In the genomic region with DNA sequence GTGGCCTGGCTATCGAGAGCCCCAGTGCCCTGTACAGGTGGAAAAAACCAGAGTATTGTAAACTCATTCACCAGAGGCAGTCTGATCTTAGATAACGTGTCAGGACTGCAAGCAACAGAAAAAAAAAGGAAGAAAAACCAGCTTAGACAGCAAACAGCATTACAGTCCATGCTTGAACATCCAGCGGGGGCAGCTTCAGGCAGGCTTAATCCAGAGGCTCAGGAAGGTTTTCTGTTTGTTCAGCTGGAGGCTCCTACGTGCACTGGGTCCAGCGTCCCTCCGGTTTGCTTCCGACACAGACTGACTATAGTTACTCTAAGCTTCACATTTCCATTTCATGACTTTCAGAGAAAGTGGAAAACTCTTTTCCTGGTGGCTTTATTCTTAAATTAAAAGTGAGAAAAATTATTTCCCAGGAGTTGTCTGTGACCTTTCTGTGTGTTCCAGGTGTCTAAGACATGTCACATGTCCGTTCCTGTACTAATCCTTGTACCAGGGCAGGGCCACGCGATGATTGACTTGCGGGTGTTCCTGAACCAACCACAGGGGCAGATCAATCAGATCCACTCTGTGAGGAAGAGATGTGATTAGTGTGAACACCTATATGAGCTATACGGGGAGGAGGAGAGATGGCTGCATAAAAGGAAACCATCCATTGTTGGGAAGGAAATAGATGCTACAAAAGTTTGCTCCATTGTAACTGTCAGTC, we compare ENCODE assay signal across 10 mouse cellular contexts.
A peak's percentile ranks its signal among the peaks of the same experiment; 100 is the strongest.
DNase-seq lines count a peak whose midpoint lies in the region; ATAC-seq lines count a peak whose summit lies in the region.
"Had no signal": no experiment of that assay in that cellular context is flagged by ENCODE, and none has a peak within 500 bp of the region (broad histone marks: within the 10 kb centered on the region; RNA-seq: fewer than 3 reads in every experiment).

No protein-coding gene starts in this region.

- 0 out of 2 replicates have a peak overlapping the region, but pooled peaks have one; percentile 11 for H3K9ac ChIP-seq in heart, embryonic 14.5 days (ENCODE audit: low read length)
- no peak overlapping the region for H3K9ac ChIP-seq in kidney, embryonic 14.5 days (ENCODE audit: low read depth, low read length)
- H3K9ac ChIP-seq in midbrain, embryonic 13.5 days (replicated peaks) = no peak overlapping the region
- H3K9ac ChIP-seq: heart, embryonic 15.5 days had no signal

- H3K4me1 ChIP-seq in heart, embryonic 14.5 days (ENCODE audit: control insufficient read depth in 2 of 2, insufficient read depth in 2 of 2, low read length in 2 of 2) = 0 out of 4 replicates have a peak, but pooled peaks cover 0 to 3% of the 10 kb centered on the region in 2 experiments
- no peaks in the 10 kb centered on the region for H3K4me1 ChIP-seq in kidney, embryonic 14.5 days (ENCODE audit: control insufficient read depth, insufficient read depth, low read length)
- 0 out of 2 replicates have a peak, but pooled peaks cover 16% of the 10 kb centered on the region for H3K4me1 ChIP-seq in midbrain, embryonic 13.5 days (replicated peaks)
- H3K4me1 ChIP-seq: heart, embryonic 15.5 days had no signal

- H3K27ac ChIP-seq in heart, embryonic 14.5 days (replicated peaks in 1 of 2; ENCODE audit: control insufficient read depth in 1 of 2, insufficient read depth in 1 of 2, low read depth in 2 of 2, low read length in 2 of 2) = 0 out of 4 replicates have a peak overlapping the region, but pooled peaks of 1 of the 2 experiments have one; percentile 24
- peak overlapping the region; percentile 27; the same call in 1 of the 2 replicates for H3K27ac ChIP-seq in kidney, embryonic 14.5 days (ENCODE audit: low read depth, low read length)
- H3K27ac ChIP-seq in midbrain, embryonic 13.5 days = 0 out of 2 replicates have a peak overlapping the region, but pooled peaks have one; percentile 36
- H3K27ac ChIP-seq: heart, embryonic 15.5 days had no signal

- no peaks in the 10 kb centered on the region for H3K9me3 ChIP-seq in heart, embryonic 14.5 days (ENCODE audit: control insufficient read depth, low read length)
- no peaks in the 10 kb centered on the region for H3K9me3 ChIP-seq in kidney, embryonic 14.5 days (ENCODE audit: control insufficient read depth, low read length)
- H3K9me3 ChIP-seq in midbrain, embryonic 13.5 days = no peaks in the 10 kb centered on the region
- H3K9me3 ChIP-seq: heart, embryonic 15.5 days had no signal

- ATAC-seq in heart, embryonic 14.5 days (ENCODE audit: insufficient number of reproducible peaks, insufficient read depth, low FRiP score, low read depth) = no peak
- ATAC-seq in kidney, embryonic 14.5 days (ENCODE audit: low FRiP score, low TSS enrichment) = peak; percentile 87
- peak; percentile 73 for ATAC-seq in midbrain, embryonic 13.5 days
- no peak for ATAC-seq in frontal cortex, adult (ENCODE audit: low TSS enrichment)
- ATAC-seq: Patski had no signal

- H3K27me3 ChIP-seq in heart, embryonic 14.5 days (ENCODE audit: control insufficient read depth, insufficient read depth, low read length) = no peaks in the 10 kb centered on the region
- no peaks in the 10 kb centered on the region for H3K27me3 ChIP-seq in kidney, embryonic 14.5 days (ENCODE audit: control insufficient read depth, insufficient read depth, low read length)
- H3K27me3 ChIP-seq in midbrain, embryonic 13.5 days = no peaks in the 10 kb centered on the region
- H3K27me3 ChIP-seq: heart, embryonic 15.5 days had no signal

- H3K4me3 ChIP-seq in heart, embryonic 14.5 days (ENCODE audit: control insufficient read depth in 1 of 2, insufficient read depth in 1 of 2, low read depth in 1 of 2, low read length in 2 of 2) = no peak overlapping the region
- no peak overlapping the region for H3K4me3 ChIP-seq in kidney, embryonic 14.5 days (ENCODE audit: low read length)
- H3K4me3 ChIP-seq in midbrain, embryonic 13.5 days (replicated peaks) = no peak overlapping the region
- H3K4me3 ChIP-seq: heart, embryonic 15.5 days had no signal

- 57% methylated on average over 12 of the region's 12 CpGs for WGBS in heart, embryonic 14.5 days
- WGBS in kidney, embryonic 14.5 days = 31% methylated on average over 12 of the region's 12 CpGs
- WGBS in midbrain, embryonic 13.5 days = 50% methylated on average over 12 of the region's 12 CpGs

- DNase-seq in heart, adult 18-20 months = no peak
- peak; percentile 34 for DNase-seq in embryo, embryonic 9.5 days (ENCODE audit: extremely low spot score)
- no peak for DNase-seq in frontal cortex, postnatal 14 days (ENCODE audit: low spot score in 2 of 2)
- no peak for DNase-seq in Muller cell, postnatal 12 days (ENCODE audit: inconsistent ontology term)

- H3K4me2 ChIP-seq in heart, embryonic 14.5 days (ENCODE audit: low read length) = no peak overlapping the region
- H3K4me2 ChIP-seq in kidney, embryonic 14.5 days (replicated peaks; ENCODE audit: low read depth, low read length) = no peak overlapping the region
- no peak overlapping the region for H3K4me2 ChIP-seq in midbrain, embryonic 13.5 days (replicated peaks)
- H3K4me2 ChIP-seq: heart, embryonic 15.5 days had no signal

- no peaks in the 10 kb centered on the region for H3K36me3 ChIP-seq in heart, embryonic 14.5 days (ENCODE audit: control insufficient read depth, insufficient read depth, low read length)
- H3K36me3 ChIP-seq in kidney, embryonic 14.5 days (ENCODE audit: control insufficient read depth, insufficient read depth, low read length) = no peaks in the 10 kb centered on the region
- no peaks in the 10 kb centered on the region for H3K36me3 ChIP-seq in midbrain, embryonic 13.5 days
- H3K36me3 ChIP-seq: heart, embryonic 15.5 days had no signal

Comparison
In these comparisons a context has a peak if more than half of its experiments do, and no peak if none do; other contexts are left out.
1. ATAC-seq: peak in kidney, embryonic 14.5 days (single experiment) and midbrain, embryonic 13.5 days (single experiment); none in heart, embryonic 14.5 days (single experiment) and frontal cortex, adult (single experiment).